Mouse (Mus musculus): ENCODE results near the gene Slco3a1.

DNA sequence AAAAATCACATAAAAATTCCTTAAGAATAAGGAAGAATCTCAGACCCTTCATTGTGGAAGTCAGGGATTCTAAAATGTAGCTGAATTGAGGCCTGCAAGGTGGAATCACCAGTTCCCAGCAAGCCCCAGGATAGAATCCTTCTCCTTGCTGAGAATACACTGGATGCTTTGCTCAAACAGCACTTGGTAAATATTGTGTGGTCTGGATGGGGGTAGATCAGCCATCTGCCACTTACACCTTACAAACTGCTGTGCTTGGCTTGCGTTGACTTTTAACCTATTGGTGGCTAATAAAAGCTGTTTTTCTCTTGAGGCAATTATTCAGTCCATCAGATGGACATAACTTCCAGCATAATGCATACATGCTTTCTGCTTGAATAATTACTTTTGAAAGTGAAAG is 240.3 kb downstream of the Slco3a1 start:
- TF ChIP-seq GATA1 (IDR thresholded peaks at IDR 0.05; ENCODE audit: borderline replicate concordance, low read length) (no peak), FLI1 (IDR thresholded peaks at IDR 0.05; ENCODE audit: low read length) (no peak)
